Mouse (Mus musculus) thymus, postnatal 10 days (tissue): ENCODE data around the gene Tmco4.
A peak's percentile ranks its signal among the peaks of the same experiment; 100 is the strongest.
"Not testable (repeated sequence)": the region's sequence is repeated elsewhere in the genome, so short reads cannot be mapped to it uniquely, and the experiment has no call there.

Experiments
- DNase-seq, 2 experiments: peaks; one replicate each; pipeline ENCODE4 v3.0.0; 2021; ENCODE audit warnings: low spot score in 2 of 2

Gene Tmco4

DNA sequence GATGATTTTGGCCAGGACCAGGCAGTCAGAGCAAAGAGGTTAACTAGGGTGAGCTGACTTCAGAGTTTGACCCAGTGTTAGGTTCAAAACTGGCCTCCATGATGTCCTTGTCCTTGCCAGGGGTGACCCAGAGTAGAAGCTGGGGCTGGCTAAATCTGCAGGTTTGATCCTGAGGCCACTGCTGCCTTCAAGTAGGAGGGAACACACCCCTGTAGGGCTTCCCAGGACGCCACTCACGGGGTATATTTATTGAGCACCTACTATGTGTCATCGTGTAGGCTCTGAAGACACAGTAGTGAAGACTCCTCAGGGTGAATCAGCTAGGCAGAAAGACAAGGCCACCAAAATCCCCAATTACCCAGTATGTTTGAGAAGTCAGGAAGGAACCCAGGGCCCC, 1.0 kb downstream of the Tmco4 start:
- DNase-seq: no peak

DNA sequence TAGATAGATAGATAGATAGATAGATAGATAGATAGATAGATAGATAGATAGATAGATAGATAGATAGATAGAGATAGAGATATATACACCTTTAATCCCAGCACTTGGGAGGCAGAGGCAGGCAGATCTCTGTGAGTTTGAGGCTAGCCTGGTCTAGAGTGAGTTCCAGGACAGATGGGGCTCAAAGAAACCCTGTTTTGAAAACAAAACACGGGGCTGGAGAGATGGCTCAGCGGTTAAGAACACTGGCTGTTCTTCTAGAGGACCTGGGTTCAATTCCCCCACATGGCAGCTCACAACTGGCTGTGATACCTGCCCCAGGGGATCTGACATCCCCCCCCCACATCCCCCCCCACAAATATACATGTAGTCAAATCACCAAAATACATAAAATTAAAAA, 1.9 kb downstream of the Tmco4 start:
- not testable (repeated sequence) for DNase-seq

DNA sequence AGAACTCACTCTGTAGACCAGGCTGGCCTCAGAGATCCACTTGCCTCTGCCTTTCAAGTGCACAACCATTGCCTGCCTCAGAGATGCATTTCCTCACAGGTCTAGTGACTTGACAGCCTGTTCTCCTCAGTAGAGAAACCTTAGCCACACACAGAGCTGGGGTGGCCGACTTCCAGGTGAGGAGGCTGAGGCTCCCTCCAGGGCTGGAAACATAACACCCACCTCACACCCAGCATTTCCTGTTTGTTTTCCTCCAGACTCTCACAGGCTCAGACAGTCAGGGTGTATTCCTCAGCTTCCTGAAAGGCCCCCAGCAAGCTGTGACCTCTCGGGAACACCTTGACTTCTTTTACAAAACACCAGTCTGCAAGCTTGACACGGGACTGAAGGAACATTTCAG, 2.5 kb downstream of the Tmco4 start:
- DNase-seq: no peak

DNA sequence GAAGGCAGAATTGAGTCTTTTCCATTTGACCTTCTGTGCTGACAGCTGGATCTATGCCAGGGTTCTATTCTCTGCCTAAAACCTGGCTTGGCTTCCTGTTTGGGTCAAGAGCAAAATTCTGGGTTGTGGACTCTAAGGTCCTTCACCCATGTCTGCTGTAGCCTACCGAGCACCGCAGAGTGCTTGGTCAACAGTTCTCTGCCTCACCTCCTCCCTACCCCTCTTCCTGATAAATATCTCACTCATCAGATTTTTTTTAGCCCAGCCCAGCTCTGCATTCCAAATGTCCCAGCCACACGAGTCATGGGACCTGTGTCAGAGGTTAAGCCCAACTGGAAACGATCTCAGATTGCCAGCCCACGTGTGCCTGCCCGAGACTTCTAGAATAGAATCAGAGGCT, 3.4 kb downstream of the Tmco4 start:
- no peak for DNase-seq

DNA sequence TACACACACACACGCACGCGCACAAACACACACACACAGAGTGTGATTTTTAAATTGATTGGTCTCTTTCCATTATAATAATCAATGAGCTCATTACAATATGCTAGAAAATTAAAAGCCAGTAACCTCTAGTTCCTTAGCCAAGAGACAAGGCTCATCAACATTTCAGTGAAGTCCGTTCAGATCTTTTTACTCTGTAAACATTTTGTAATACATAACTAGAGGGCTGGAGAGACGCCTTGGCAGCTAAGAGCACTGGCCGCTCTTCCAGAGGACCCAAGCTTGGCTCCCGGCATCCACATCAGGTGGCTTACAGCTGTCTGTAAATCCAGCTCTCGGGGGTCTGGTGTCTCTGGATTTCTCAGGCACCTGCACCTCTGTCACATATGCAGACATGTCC, 7.3 kb downstream of the Tmco4 start:
- no peak for DNase-seq

DNA sequence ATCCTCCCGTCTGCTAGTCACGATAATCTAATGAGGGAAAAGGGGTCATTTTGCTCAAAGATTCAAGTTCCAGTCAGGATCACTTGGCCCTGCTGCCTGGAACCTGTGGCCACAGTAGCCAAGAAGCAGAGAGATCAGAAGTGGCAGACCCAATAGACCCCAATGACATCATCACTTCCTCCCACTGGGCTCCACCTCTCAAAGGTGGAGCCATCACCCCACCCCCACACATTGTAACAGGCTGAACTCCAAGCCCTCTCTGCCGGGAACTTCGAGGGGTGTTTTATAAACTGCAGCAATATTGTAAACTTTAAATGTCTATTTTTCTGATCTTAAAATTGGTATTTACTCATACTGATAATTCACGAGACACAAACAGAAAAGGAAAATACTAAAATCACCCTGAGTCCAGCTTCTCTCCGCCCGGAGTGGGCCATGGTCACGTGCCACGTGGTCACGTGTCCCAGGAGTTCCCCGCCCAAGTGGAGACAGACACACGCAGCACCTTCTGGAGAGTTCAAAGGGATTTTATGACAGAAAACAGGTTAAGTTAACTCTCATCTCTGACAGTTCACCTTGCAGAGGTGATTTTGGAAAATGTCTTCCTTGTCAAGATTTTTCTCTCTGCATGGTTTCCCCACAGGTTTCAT, 8.2 kb downstream of the Tmco4 start:
- DNase-seq: no peak

DNA sequence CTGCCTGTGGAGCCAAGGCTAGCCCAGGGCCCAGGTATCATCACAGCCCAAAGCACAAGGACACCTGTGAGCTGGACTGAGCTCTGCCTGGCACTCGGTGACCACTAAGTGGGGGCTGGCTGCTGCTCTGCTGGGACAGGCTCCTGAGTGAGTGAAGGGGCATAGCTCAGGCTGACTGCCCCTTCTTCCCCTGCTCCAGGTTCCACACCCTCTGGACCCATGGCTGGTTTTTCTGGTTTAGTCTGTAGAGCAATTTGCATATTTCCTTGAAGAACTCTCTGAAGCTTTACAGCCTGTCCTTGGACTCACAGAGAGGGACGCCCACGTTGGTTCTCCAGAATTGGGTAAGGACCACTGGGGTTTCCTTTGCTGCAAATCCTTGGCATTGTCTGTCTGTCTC, 10.7 kb downstream of the Tmco4 start:
- no peak for DNase-seq

DNA sequence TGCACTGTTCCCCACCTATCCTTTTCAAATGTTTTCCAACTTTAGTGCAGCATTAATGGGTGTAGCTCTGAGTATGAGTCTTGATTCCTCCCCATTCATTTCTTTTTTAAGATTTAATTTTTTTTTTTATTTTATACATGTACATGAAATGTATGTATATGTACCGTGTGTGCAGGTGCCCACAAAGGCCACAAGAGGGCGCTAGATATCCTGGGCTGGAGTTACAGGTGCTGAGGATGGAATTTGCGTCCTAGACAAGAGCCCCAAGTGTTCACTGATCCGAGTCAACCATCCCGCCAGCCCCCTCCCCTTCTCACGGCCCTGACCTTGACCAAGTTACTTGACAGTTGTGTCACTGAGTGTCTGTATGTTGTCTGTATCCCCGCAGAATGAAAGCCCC, 12.1 kb downstream of the Tmco4 start:
- no peak for DNase-seq

DNA sequence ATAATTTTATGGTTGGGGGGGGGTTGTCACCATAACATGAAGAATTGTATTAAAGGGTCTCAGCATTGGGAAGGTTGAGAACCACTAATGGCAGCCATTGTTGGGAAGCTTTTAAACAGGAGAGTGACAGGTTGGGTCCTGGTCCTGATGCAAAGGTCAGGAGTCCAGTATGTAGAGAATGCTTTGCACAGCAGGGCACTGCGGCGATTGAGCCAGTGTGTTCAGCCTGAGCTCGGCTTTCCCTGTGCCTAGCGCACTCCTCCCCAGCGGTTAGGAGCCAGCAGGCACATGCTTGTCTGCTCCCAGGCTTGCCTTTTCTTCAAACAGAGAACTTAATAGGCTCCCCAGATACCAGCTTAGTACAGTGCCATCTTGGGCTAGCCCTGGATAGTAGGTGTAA, 13.6 kb downstream of the Tmco4 start:
- no peak for DNase-seq

DNA sequence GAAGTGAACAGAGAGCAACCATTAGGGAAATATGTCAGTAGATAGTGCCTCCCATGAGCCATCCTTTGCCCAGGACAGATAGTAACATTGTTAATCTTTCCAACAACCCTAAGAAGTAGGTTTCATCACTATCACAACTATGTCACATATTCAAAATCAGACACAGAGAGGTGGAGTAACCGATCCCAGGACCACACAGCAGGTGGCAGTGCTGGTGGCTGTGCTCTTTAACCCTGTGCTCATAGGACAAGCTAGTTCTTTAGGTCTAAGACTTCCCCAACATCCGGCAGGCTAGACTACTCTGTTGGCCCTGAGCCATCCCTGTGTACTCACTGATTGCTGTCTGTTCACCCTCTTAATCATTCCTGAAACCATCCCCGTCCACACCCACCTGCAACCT, 21.7 kb downstream of the Tmco4 start:
- no peak for DNase-seq

DNA sequence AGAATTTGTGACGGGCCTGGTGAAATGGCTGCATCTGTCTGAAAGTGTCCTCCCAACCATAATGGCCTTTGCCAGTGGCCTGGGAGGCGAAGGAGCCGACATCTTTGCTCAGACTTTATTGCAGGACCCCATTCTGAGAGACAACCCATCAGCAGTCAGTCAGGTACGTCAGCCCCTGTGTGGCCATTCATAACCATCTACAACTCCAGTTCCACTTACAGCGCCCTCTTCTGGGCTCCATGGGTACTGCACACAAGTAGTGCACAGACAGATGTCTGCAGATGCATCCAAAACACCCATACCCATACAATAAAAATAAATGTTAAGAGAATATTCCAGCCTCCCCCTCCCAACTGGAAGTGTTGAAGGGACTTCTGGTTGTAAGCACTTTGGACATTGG, 23.7 kb downstream of the Tmco4 start:
- peak in 1 of 2 experiments; percentile 35 for DNase-seq

DNA sequence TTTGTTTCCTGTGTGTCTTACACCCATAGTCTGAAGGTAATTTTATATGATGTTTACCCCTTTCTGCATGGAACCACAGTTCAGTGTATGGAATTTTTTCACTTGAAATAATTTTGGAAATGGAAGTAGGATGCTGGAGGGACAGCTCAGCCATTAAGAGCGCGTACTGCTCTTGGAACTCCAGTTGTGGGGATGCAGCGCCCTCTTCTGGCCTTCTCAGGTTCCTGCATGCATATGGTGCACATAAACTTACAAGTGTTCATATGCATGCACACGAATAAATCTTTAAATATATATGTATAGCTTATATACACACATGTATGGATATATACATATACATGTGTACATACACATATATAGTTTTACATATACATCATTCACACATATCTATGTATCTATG, 24.4 kb downstream of the Tmco4 start:
- DNase-seq: no peak

DNA sequence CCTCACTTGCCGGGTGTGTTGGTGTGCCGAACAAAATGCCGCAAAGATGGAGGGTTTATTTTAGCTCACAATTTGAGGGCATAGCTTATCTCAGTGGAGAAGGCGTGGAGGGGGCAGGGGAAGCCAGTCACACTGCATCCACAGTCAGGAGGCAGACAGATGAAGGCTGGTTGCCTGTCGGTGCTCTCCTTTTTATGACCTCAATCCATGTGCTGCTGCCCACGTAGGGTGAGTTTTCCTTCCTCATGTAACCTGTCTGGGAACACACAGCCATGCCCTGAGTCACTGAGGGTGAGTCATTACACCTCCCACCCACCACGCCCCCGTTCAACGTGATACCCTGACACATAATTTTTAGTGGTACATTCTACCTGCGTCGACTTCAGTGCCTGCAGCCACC, 25.9 kb downstream of the Tmco4 start:
- no peak for DNase-seq

DNA sequence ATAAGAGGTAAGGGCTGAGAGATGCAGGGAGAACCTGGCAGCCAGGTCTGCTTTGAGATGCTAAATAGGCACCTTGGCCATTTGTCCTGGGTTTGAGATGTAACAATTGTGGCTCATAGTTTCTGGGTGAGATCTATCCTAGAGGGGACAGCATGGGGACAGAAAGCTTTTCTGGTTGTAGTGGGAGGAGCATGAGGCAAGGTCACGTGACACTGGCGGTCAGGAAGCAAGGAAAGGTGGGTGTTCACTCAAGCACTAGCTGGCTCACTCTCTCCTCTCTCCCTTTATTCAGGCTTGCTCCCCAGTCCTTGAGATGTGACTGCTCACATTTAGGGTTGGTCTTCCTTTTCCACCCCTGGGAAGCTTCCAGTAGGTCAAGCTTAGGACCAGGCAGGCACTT, 28.3 kb downstream of the Tmco4 start:
- DNase-seq: no peak

DNA sequence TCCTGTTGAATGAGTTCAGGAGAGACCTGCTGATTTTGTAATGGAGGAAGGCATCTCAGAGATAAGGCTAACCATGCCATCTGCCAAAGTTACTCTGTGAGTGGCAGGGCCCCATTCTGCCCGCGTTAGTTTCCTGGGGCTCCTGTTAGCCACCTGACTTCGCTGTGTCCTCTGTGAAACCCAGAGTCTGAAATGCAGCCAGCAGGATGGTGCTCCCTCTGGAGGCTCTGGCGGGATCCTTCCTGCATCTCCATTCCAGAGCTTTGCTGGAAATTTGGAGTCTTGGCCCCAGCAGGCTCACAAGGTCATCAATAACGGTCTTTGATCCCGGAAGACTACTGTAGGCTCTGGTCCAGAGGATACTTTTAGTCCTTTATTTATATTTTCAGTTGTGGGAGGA, 28.7 kb downstream of the Tmco4 start:
- DNase-seq: no peak

DNA sequence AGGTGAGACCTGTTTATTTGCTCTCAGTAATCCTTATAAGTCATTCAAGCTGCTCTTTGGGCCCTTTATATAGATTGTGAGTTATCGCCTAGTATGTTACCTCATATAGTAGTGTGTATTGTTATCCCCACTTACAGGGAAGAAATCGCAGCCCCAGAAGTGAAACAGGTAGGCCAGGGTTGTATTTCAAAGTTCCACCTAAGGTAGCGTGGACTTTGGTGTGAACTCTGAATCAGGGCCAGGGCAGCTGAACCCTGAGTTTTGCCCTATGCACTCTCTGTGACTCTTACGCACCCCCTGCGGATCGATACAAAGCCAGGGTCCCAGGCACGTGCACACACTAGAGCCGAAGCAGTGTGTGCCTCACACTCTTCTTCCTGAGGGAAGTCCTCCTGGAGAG, 31.4 kb downstream of the Tmco4 start:
- no peak for DNase-seq

DNA sequence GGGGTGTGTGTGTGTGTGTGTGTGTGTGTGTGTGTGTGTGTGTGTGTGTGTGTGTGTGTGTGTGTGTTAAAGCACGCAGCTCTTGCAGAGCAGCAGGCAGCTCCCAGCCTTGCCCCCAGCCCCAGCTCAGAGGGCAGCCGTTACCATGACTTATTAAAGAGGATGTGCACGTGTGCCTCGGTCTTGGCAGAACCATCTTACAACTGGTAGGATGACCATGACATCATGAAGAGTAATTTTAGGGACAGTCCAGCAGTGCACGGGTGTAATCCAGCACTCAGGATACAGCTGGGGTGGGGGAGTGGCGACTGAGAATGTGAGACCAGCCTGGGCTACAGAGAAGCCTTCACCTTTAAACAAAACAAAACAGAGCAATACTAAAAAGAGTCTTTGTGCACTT, 32.5 kb downstream of the Tmco4 start:
- no peak for DNase-seq

DNA sequence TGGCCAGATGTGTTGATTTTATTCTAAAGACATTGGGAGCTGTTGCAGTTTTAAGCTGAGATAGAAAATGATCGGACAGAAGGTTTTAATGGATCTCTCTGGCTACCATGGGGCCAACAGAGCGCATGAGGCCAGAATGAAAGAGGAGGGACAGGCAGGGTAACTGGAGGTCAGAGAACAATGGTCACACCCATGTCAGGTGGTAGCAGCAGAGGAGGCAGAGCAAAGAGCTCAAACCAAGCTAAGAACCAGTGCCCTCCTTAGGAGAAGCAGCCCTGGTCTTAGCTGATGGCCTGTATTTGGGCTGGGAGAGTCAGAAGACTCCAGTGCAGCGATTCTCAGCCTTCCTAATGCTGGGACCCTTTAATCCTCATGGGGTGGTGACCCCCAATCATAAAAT, 34.7 kb downstream of the Tmco4 start:
- DNase-seq: no peak

DNA sequence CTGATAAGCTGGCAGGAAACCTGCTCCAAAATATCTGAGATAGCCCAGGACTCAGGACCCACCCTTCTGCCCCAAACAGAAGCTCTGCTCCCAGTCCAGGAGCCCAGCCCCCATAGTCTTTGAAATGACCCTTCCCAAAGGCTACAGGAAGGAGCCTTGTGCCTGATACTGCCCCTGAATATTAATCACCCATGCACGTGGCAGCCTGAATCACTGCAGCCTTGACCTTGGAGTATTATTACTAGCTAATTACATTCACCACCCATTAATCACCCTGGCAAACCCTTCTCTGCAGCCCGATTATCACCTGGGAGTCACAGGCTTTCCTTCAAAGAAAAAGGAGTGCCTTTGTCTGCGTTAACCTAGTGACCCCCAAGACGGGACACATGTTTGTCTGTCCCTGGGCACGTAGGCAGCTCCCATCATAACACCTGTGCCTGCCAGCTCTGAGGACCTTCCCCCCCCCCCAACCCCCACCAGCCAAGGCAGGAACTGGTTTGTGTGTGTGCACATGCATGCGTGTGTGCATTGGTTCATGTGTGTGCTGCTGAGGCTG, 35.4 kb downstream of the Tmco4 start:
- DNase-seq: no peak

DNA sequence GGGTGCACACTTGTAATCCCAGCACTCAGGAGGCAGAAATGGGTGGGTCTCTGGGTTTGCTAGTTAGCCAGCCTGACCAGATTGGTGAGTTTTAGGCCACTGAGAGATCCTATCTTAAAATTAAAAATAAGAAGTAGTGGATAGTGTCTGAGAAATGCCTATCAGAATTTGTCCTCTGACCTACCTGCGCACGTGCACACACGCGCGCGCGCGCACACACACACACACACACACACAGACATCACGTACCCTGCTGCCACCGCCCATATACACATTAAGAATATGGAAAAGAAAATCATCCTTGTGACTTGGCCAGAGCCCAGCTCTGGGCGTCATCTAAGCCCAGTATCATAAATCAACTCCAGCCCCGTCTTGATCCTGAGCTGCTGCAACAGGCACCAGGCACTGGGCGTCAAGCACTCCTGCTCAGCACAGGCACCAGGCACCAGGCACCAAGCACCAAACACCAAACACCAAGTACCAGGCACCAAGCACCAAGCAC, 38.6 kb downstream of the Tmco4 start:
- DNase-seq: no peak

DNA sequence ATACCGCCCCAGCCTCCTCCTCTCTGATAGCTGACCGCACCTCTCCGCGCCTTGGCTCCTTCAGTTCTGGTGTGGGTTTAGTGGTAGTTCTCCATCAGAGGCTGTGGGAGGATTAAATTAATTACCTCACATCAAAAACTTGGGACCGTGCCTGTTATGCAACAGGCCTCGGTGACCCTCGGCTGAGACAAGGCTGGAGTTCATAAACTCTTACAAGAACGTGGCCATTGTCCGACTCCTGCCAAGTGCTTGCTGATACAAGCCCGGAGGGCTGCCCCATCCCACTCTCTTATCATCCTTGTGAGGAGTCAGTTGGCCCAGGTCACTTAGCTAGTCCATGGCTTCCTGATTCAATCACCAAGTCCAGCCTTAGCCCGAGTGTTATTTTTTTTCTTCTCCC, 40.6 kb downstream of the Tmco4 start:
- no peak for DNase-seq

DNA sequence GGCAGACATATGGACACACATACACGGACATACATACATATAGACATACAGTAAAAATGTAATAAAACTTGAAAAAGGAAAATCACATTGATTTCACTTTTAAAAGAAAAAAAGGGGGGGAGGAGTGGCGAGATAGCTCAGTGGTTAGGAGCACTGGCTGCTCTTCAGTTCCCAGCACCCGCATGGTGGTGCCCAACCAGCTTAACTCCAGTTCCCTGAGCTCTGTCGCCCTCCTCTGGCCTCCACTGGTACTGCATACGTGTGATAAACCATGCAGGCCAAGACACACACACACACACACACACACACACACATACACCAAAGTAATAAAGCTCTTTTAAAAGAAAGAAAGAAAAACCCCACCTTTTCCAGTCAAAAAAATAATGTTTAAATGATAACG, 42.1 kb downstream of the Tmco4 start:
- no peak for DNase-seq

DNA sequence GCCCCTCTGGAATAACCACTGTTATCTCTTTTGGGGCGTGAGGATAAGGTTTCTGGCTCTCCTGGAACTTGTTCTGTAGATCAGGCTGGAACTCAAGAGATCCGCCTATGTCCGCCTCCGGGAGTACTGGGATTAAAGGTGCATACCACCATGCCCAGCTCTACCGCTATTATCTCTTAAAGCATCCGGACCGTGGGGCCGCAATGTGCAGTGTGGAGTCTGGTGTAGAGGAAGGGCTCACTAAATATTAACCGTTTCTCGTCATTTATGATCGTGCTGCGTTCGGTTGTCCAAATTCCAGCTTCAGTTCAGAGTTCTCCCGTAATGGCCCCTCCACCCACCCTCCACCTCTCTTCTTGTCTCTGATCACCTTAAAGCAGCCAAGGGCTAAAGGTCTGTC, 45.7 kb downstream of the Tmco4 start:
- no peak for DNase-seq

DNA sequence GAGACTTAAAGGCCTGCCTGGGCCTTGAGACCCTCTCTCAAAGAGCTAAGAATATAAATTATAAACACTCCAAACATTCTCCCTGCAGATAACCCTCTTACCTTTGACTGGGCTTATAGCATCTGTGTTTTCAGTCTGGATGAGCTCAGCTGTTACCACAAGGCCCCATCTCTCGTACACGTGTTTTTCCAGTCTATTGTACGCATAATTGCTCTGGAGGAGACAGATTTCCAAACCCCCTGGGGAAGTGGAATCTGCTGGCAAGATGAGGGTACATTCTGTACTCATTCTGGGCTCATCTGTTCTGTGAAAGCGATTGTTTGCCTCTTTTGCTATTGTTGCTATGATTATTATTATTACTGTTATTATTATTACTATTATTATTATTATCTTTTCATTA, 46.3 kb downstream of the Tmco4 start:
- DNase-seq: no peak
